ENCODE assay signal across 21 mouse cellular contexts in the genomic region with DNA sequence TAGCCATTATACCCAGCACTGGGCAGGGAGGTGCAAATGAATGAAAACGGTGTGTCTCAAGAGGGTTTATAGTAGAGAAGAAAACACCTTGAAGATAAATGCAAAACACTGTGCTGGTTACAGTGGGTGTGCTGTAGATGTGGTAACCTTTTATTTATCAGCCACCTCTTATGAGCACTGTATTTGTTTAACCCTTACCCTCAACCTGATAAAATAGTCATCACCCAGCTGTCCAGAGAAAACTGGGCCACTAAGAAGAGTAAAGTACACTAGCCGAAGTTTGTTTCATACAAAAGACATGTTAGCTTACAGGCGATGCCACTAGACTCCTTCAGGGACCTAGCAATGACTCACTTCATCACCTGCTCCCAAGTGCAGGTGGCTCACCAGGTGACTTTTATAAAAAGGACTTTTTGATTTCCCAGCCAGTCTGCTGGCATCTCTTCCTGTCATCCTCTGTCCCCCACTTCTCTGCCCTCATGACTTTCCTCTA. TPM values are rescaled to one million over a fixed set of nuclear protein-coding genes. Genes with fewer than 3 reads are reported as not detected.
A peak's percentile ranks its signal among the peaks of the same experiment; 100 is the strongest.
DNase-seq lines count a peak whose midpoint lies in the region; ATAC-seq and TF ChIP-seq lines count a peak whose summit lies in the region.
"Had no signal": no experiment of that assay in that cellular context is flagged by ENCODE, and none has a peak within 500 bp of the region (broad histone marks: within the 10 kb centered on the region; RNA-seq: fewer than 3 reads in every experiment).

No protein-coding gene starts in this region.

- peaks cover 2% of the 10 kb centered on the region; the same call in 1 of the 2 replicates for H3K4me1 ChIP-seq in lung, postnatal 0 days (ENCODE audit: insufficient read depth, low read depth, low read length)
- peaks cover 26% of the 10 kb centered on the region for H3K4me1 ChIP-seq in intestine, embryonic 16.5 days (ENCODE audit: control insufficient read depth, insufficient read depth, low read length)
- H3K4me1 ChIP-seq in stomach, postnatal 0 days (replicated peaks; ENCODE audit: control insufficient read depth, insufficient read depth): peaks cover 4% of the 10 kb centered on the region; the same call in 1 of the 2 replicates

- WGBS in lung, postnatal 0 days: 55% methylated on average over 3 of the region's 3 CpGs
- WGBS in intestine, embryonic 16.5 days: 57% methylated on average over 3 of the region's 3 CpGs
- 48% methylated on average over 3 of the region's 3 CpGs for WGBS in stomach, postnatal 0 days

- H3K4me3 ChIP-seq in layer of hippocampus, adult 2 months: no peak overlapping the region; the same call in 1 of the 2 replicates
- no peak overlapping the region for H3K4me3 ChIP-seq in lung, postnatal 0 days (ENCODE audit: low read depth, low read length)
- H3K4me3 ChIP-seq in intestine, embryonic 16.5 days (ENCODE audit: low read length): no peak overlapping the region
- no peak overlapping the region for H3K4me3 ChIP-seq in stomach, postnatal 0 days (ENCODE audit: low read depth, low read length)

- no peak for TF ChIP-seq EP300 in lung, postnatal 0 days (IDR thresholded peaks at IDR 0.05)
- TF ChIP-seq EP300 in stomach, postnatal 0 days (optimal IDR thresholded peaks at IDR 0.05): no peak

- DNase-seq in layer of hippocampus, adult 2 months (ENCODE audit: low spot score in 2 of 2): no peak
- no peak for DNase-seq in layer of hippocampus, adult 9-11 months
- DNase-seq in lung, postnatal 0 days (ENCODE audit: low spot score): peak; percentile 42
- no peak for DNase-seq in lung, postnatal 4 days
- no peak for DNase-seq in stomach, postnatal 0 days (ENCODE audit: low spot score)
- no peak for DNase-seq in cerebellum, adult 9-10 months
- no peak for DNase-seq in spleen, adult 18-20 months
- DNase-seq: adrenal gland, postnatal 36 days; cerebellum, adult 9-11 months; gastrocnemius, postnatal 10 days; kidney, adult 8-10 months; kidney, postnatal 14 days; right cerebral cortex, postnatal 4 days had no signal

- no peak overlapping the region for H3K4me2 ChIP-seq in lung, postnatal 0 days (replicated peaks; ENCODE audit: low read depth, low read length)
- H3K4me2 ChIP-seq in intestine, embryonic 16.5 days (ENCODE audit: low read depth, low read length): no peak overlapping the region
- no peak overlapping the region for H3K4me2 ChIP-seq in stomach, postnatal 0 days (replicated peaks; ENCODE audit: low read depth)

- H3K9me3 ChIP-seq in lung, postnatal 0 days (ENCODE audit: low read length): no peaks in the 10 kb centered on the region
- no peaks in the 10 kb centered on the region for H3K9me3 ChIP-seq in intestine, embryonic 16.5 days (ENCODE audit: control insufficient read depth, low read length)
- H3K9me3 ChIP-seq in stomach, postnatal 0 days (ENCODE audit: control insufficient read depth, low read length): no peaks in the 10 kb centered on the region
- H3K9me3 ChIP-seq: embryonic facial prominence, embryonic 12.5 days; G1E; lung, embryonic 15.5 days had no signal

- TF ChIP-seq CTCF in layer of hippocampus, adult 2 months (conservative IDR thresholded peaks at IDR 0.05): no peak
- TF ChIP-seq CTCF in lung, postnatal 0 days (IDR thresholded peaks at IDR 0.05): no peak
- no peak for TF ChIP-seq CTCF in stomach, postnatal 0 days (IDR thresholded peaks at IDR 0.05; ENCODE audit: low read depth)

- H3K27ac ChIP-seq in layer of hippocampus, adult 2 months: peak overlapping the region; percentile 96; the same call in 1 of the 2 replicates
- H3K27ac ChIP-seq in lung, postnatal 0 days (ENCODE audit: low read length): no peak overlapping the region
- peak overlapping the region; percentile 83 for H3K27ac ChIP-seq in intestine, embryonic 16.5 days (ENCODE audit: low read length)
- peak overlapping the region; percentile 67 for H3K27ac ChIP-seq in stomach, postnatal 0 days (replicated peaks)
- H3K27ac ChIP-seq: embryonic facial prominence, embryonic 12.5 days; macrophage had no signal

- H3K27me3 ChIP-seq in lung, postnatal 0 days (replicated peaks; ENCODE audit: insufficient read depth, low read length): no peaks in the 10 kb centered on the region
- no peaks in the 10 kb centered on the region for H3K27me3 ChIP-seq in intestine, embryonic 16.5 days (replicated peaks; ENCODE audit: control insufficient read depth, insufficient read depth, low read length)
- no peaks in the 10 kb centered on the region for H3K27me3 ChIP-seq in stomach, postnatal 0 days (ENCODE audit: control insufficient read depth, insufficient read depth, low read length)
- H3K27me3 ChIP-seq: embryonic facial prominence, embryonic 12.5 days; lung, embryonic 15.5 days; Patski had no signal

- H3K9ac ChIP-seq in lung, postnatal 0 days (replicated peaks; ENCODE audit: low read depth): no peak overlapping the region
- H3K9ac ChIP-seq in intestine, embryonic 16.5 days (ENCODE audit: low read depth, low read length): peak overlapping the region; percentile 44; the same call in 1 of the 2 replicates
- no peak overlapping the region for H3K9ac ChIP-seq in stomach, postnatal 0 days (ENCODE audit: low read length)
- H3K9ac ChIP-seq: embryonic facial prominence, embryonic 12.5 days had no signal

- no peaks in the 10 kb centered on the region for H3K36me3 ChIP-seq in lung, postnatal 0 days (ENCODE audit: insufficient read depth, low read length)
- no peaks in the 10 kb centered on the region for H3K36me3 ChIP-seq in intestine, embryonic 16.5 days (ENCODE audit: control insufficient read depth, insufficient read depth, low read length)
- no peaks in the 10 kb centered on the region for H3K36me3 ChIP-seq in stomach, postnatal 0 days (ENCODE audit: control insufficient read depth, insufficient read depth, low read length)
- H3K36me3 ChIP-seq: embryonic facial prominence, embryonic 12.5 days; G1E; lung, embryonic 15.5 days had no signal

- peak; percentile 23; the same call in 1 of the 2 replicates for ATAC-seq in lung, postnatal 0 days
- peak; percentile 45 for ATAC-seq in intestine, embryonic 16.5 days
- ATAC-seq in stomach, postnatal 0 days (ENCODE audit: low FRiP score, low TSS enrichment): peak; percentile 75
- ATAC-seq: CD4-positive, CD25-positive, alpha-beta regulatory T cell, adult 4 months; midbrain, embryonic 16.5 days; Patski had no signal

RNA-seq across cellular contexts. Expression of a gene that starts 21.0 kb away (rescaled TPM):
- total RNA-seq in layer of hippocampus, adult 2 months (2021): 100 to 1,000 TPM; 109 to 127 TPM
- 12.9 and 14.4 TPM in 2 replicates for polyA plus RNA-seq in lung, postnatal 0 days (2015; fragmentation: Nextera tagmentation; extraction: Ambion mirVana)
- polyA plus RNA-seq in intestine, embryonic 16.5 days (2015; fragmentation: Nextera tagmentation; extraction: Ambion mirVana): 44.7 and 50.3 TPM in 2 replicates
- 23.0 TPM in 2 replicates for polyA plus RNA-seq in stomach, postnatal 0 days (2015; fragmentation: Nextera tagmentation; extraction: Ambion mirVana)

Comparison
In these comparisons a context has a peak if more than half of its experiments do, and no peak if none do; other contexts are left out.
1. ATAC-seq: peak in every context shown above with its lines; median percentile 75 in stomach, postnatal 0 days; 45 in intestine, embryonic 16.5 days; 23 in lung, postnatal 0 days.